Mouse (Mus musculus) gastrocnemius, postnatal 10 days (tissue): Measurements from ENCODE around the gene Maip1. TPM values are rescaled to one million over a fixed set of nuclear protein-coding genes. Genes with fewer than 3 reads are reported as not detected.

Source experiments
- DNase-seq: peaks from one replicate; pipeline ENCODE4 v3.0.0; 2021; ENCODE audit warnings: mixed read lengths
- total RNA-seq, 2 experiments: library from RNA; stranded (reverse); gene quantifications; 2 replicates each; pipeline ENCODE4 v1.2.3; 2021

The Maip1 gene
- total RNA-seq, 2 experiments from 2014 or later = 8.2 to 9.8 TPM

GRCm38 (mm10) chr1:57428368-57429308 lies 22.5 kb downstream of the Maip1 start:
- peak; percentile 93 for DNase-seq

- DNase-seq = no peak
These were observed 23.8 kb downstream of the Maip1 start for GRCm38 (mm10) chr1:57429786-57430483.

GRCm38 (mm10) chr1:57433141-57433540 lies 27.0 kb downstream of the Maip1 start:
- no peak for DNase-seq

- DNase-seq = peak; percentile 62
These were observed 30.3 kb downstream of the Maip1 start for GRCm38 (mm10) chr1:57436408-57436807.

- no peak for DNase-seq
These were observed 30.8 kb downstream of the Maip1 start for GRCm38 (mm10) chr1:57436954-57437353.

- DNase-seq = no peak
These were observed 32.9 kb downstream of the Maip1 start for GRCm38 (mm10) chr1:57439026-57439425.

- DNase-seq = no peak
These were observed 34.6 kb downstream of the Maip1 start for GRCm38 (mm10) chr1:57440771-57441170.

- DNase-seq = no peak
These were observed 39.6 kb downstream of the Maip1 start for GRCm38 (mm10) chr1:57445679-57446078.

- DNase-seq = no peak
These were observed 44.1 kb downstream of the Maip1 start for GRCm38 (mm10) chr1:57450241-57450640.

- no peak for DNase-seq
These were observed 54.3 kb downstream of the Maip1 start for GRCm38 (mm10) chr1:57460305-57460940.

Other genes starting within 250 kb of the Maip1 start
- gene 1700066M21Rik, start 28.7 kb upstream of the Maip1 start, total RNA-seq = 1 to 10 TPM; 2.1 to 4.5 TPM
- gene Tyw5, start 773 bp downstream of the Maip1 start, total RNA-seq = 1 to 10 TPM; 6.0 to 6.9 TPM